Mouse (Mus musculus) bone marrow, adult 2 months (tissue): ENCODE results near the gene Zfp512b. TPM values are rescaled to one million over a fixed set of nuclear protein-coding genes. Genes with fewer than 3 reads are reported as not detected.

ENCODE experiments used
- H3K27ac ChIP-seq: fragments of 200-500 bp; 2 replicates; pipeline ENCODE4 v1.5.1; 2012; ENCODE audit warnings: low read depth, mild to moderate bottlenecking, control low read depth, inconsistent platforms, low read length; ENCODE audit not compliant: control insufficient read depth, poor library complexity, insufficient read depth
- H3K4me1 ChIP-seq: fragments of 200-500 bp; 2 replicates; pipeline ENCODE4 v1.6.1; 2011; ENCODE audit warnings: low read length; ENCODE audit not compliant: control insufficient read depth, insufficient read depth
- H3K4me3 ChIP-seq: fragments of 200-500 bp; replicated peaks from 2 replicates; pipeline ENCODE3; 2011; ENCODE audit warnings: mild to moderate bottlenecking, low read depth, low read length, control low read depth; ENCODE audit not compliant: control insufficient read depth
- CTCF ChIP-seq: fragments of 200-500 bp; IDR thresholded peaks from 2 replicates; pipeline ENCODE4 v1.5.1; 2011; ENCODE audit warnings: low read length, control low read depth; ENCODE audit not compliant: control insufficient read depth, insufficient read depth
- POLR2A ChIP-seq: fragments of 200-500 bp; IDR thresholded peaks from 2 replicates; pipeline ENCODE4 v1.6.1; 2011; ENCODE audit warnings: low read depth, mild to moderate bottlenecking, control low read depth, low read length, borderline replicate concordance; ENCODE audit not compliant: control insufficient read depth
- WGBS: fragments of 180-500 bp; shearing (Covaris S2); methylation state at CpG from one replicate; pipeline ENCODE4 v1.1.7; 2018; 5-methylcytosine and 5-hydroxymethylcytosine counted together
- polyA plus RNA-seq: library from polyadenylated mRNA; stranded (reverse); fragments of >200 nt; gene quantifications from 2 replicates; pipeline ENCODE4 v1.2.4, GENCODE M21; 2011; ENCODE audit warnings: low replicate concordance; ENCODE audit not compliant: missing spikeins, insufficient read depth, insufficient read length

Gene Zfp512b
- polyA plus RNA-seq, result 12.6 and 31.9 TPM in 2 replicates

DNA sequence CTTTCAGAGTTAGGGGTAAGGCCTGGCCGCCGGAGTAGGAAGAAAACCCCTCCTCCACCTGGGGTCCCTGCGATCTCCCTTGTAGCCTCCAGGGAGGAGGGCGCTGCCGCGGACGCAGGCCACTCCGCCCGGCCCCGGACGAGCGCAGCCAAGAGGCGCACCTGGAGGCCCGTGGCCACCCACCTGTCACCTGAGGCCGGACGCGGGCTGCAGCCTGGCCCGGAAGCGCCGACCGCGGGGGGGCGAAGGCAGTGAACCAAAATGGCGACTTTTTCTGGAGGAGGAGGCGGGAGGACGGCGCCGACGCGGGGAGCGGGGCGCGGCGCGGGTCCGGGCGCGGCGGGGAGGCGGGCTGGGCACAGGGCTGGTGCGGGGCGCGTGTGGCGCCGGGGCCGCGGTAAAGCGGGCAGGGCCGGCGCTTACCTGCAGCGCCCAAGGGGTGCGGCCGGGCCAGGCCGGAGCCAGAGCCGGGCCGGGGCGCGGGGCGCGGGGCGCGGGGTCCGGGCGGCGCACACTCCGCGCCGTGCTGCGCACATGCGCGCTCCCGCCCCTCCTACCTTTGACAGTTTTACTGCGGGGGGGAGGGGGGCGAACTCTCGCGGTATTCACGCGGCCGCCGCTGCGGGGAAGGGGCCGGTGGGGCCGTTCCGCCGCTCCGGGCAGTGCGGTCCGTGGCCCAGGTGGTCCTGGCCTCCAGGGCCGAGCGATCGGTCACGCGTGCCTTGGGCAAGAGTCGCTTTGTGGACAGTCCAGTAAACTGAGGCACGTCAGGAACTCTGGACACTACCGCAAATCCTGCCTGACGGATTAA, at the start of gene Zfp512b:
Gene Zfp512b, minus strand, starts transcription at position 573 of the 811 bp plus-strand sequence.
- Histone ChIP-seq H3K27ac (peak within 1 kb of the TSS; percentile 82), H3K4me3 (peak within 1 kb of the TSS; percentile 89), H3K4me1 (no peaks in the 10 kb centered on the region)
- WGBS, result under 1% methylated on average over 96 of the region's 97 CpGs
- TF ChIP-seq CTCF, result no peak; the same call in 1 of the 2 replicates
- TF ChIP-seq POLR2A, result peak; percentile 45; the same call in 1 of the 2 replicates

GRCm38 (mm10) chr2:181635865-181636264, 43.3 kb upstream of the Zfp512b start:
- TF ChIP-seq CTCF, result no peak
- no peak for TF ChIP-seq POLR2A
- H3K4me3 ChIP-seq, result no peak overlapping the region
- H3K27ac ChIP-seq, result no peak overlapping the region
- 82% methylated on average over 3 of the region's 3 CpGs for WGBS
- no peaks in the 10 kb centered on the region; the same call in none of the 2 replicates for H3K4me1 ChIP-seq

DNA sequence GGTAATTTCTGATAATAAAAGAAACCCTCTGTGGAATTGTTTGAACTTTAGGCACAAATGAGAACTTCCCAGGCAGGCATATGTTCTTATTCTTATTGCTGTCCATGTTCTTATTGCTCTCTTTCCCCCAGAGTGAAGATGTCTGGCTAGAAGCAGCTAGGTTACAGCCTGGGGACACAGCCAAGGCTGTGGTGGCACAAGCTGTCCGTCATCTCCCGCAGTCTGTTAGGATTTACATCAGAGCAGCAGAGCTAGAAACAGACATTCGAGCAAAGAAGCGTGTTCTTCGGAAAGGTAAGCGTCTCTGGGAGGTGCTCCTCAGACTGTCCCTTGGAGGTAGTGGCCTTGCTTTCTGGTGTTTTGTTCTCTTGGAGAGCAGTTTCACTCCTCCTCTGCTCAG, 40.0 kb upstream of the Zfp512b start:
- Histone ChIP-seq H3K27ac (no peak overlapping the region), H3K4me1 (no peaks in the 10 kb centered on the region; the same call in 1 of the 2 replicates), H3K4me3 (no peak overlapping the region)
- WGBS, result 88% methylated on average over 6 of the region's 6 CpGs
- no peak for TF ChIP-seq POLR2A
- TF ChIP-seq CTCF, result no peak

DNA sequence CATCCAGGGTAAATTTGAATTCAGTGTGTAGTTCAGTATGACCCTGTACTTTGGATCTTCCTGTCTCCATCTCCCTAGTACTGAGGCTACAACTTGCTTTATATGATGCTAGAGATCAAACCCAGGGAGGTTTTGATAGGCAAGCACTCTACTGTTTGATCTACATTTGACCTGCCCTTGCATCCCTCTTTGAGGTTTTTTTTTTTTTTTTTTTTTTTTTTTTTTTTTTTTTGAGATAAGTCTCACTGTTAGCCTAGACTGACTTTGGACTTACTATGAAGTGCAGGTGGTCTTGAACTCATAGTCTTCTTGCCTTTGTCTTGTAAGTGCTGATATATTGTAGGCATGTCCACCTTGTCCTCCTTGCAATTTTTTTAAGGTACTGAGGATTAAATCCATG, 35.9 kb upstream of the Zfp512b start:
- Histone ChIP-seq H3K4me3 (no peak overlapping the region), H3K27ac (no peak overlapping the region), H3K4me1 (no peaks in the 10 kb centered on the region)
- TF ChIP-seq CTCF (no peak), POLR2A (no peak)

GRCm38 (mm10) chr2:181623401-181623800, 30.8 kb upstream of the Zfp512b start:
- no peak overlapping the region for H3K4me3 ChIP-seq
- H3K4me1 ChIP-seq, result no peaks in the 10 kb centered on the region
- no peak for TF ChIP-seq CTCF
- TF ChIP-seq POLR2A, result no peak
- H3K27ac ChIP-seq, result no peak overlapping the region

- no peak overlapping the region for H3K27ac ChIP-seq
- H3K4me1 ChIP-seq, result no peaks in the 10 kb centered on the region
- TF ChIP-seq POLR2A (no peak), CTCF (no peak)
- WGBS, result 80% methylated on average over 5 of the region's 5 CpGs
- H3K4me3 ChIP-seq, result no peak overlapping the region
Measured at GRCm38 (mm10) chr2:181618761-181619495, 26.3 kb upstream of the Zfp512b start.

DNA sequence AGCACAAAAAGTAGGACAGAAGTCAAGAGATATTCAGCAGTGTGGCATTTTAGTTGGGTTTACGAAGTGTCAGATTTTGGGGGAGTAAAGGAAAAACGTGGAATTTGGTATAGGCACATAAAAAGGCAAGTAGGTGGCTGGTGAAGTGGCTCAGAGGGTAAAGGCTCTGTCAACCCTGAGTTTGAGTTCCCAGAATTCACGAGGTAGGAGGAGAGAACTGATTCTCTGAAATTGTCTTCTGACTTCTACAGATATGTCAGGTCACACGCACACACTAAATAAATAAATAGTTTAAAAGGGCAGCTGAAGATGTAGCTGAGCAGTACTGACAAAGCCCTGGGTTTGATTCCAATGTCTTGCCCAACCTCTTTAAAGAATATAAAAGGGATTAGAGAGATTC, 9.8 kb upstream of the Zfp512b start:
- 74% methylated on average over 4 of the region's 4 CpGs for WGBS
- peaks cover 1% of the 10 kb centered on the region; the same call in 1 of the 2 replicates for H3K4me1 ChIP-seq

GRCm38 (mm10) chr2:181601751-181602145, 9.1 kb upstream of the Zfp512b start:
- peak overlapping the region; percentile 67 for H3K4me3 ChIP-seq
- no peak overlapping the region for H3K27ac ChIP-seq
- peaks cover 1% of the 10 kb centered on the region; the same call in 1 of the 2 replicates for H3K4me1 ChIP-seq
- WGBS, result 29% methylated on average over 10 of the region's 10 CpGs
- TF ChIP-seq CTCF (no peak), POLR2A (no peak)

More for the DNA sequence above, 9.8 kb upstream of the Zfp512b start:
- H3K27ac ChIP-seq, result no peak overlapping the region
- H3K4me3 ChIP-seq, result no peak overlapping the region
- TF ChIP-seq CTCF (no peak), POLR2A (no peak)
